Mouse (Mus musculus): ENCODE results near the gene Klhl5. TPM values are rescaled to one million over a fixed set of nuclear protein-coding genes. Genes with fewer than 3 reads are reported as not detected.

The Klhl5 gene
- total and polyA plus RNA-seq, 2 experiments from 2014 or later = 49.1 to 49.8 TPM

GRCm38 (mm10) chr5:65071689-65072118 lies 35.6 kb upstream of the Klhl5 start:
- H3K4me2 ChIP-seq (ENCODE audit: low read depth, low read length) = no peak overlapping the region
- DNase-seq (ENCODE audit: low spot score) (peak; percentile 15), ATAC-seq (peak; percentile 51; the same call in 1 of the 2 replicates)
- no peak overlapping the region for H3K4me3 ChIP-seq (ENCODE audit: low read length)
- no peaks in the 10 kb centered on the region for H3K27me3 ChIP-seq (ENCODE audit: insufficient read depth, low read length)
- H3K36me3 ChIP-seq (ENCODE audit: insufficient read depth, low read length) = no peaks in the 10 kb centered on the region
- TF ChIP-seq CTCF (IDR thresholded peaks at IDR 0.05; ENCODE audit: low read depth) = no peak
- H3K9me3 ChIP-seq (ENCODE audit: low read length) = no peaks in the 10 kb centered on the region
- H3K4me1 ChIP-seq (ENCODE audit: insufficient read depth, low read length) = no peaks in the 10 kb centered on the region
- no peak overlapping the region for H3K27ac ChIP-seq
- 15% methylated on average over 6 of the region's 6 CpGs for WGBS
- H3K9ac ChIP-seq (replicated peaks; ENCODE audit: low read length) = no peak overlapping the region

GRCm38 (mm10) chr5:65073247-65073646 lies 34.1 kb upstream of the Klhl5 start:
- H3K27ac ChIP-seq = no peak overlapping the region
- no peak for TF ChIP-seq CTCF (IDR thresholded peaks at IDR 0.05; ENCODE audit: low read depth)
- H3K9ac ChIP-seq (replicated peaks; ENCODE audit: low read length) = no peak overlapping the region
- H3K4me3 ChIP-seq (ENCODE audit: low read length) = no peak overlapping the region
- no peaks in the 10 kb centered on the region for H3K9me3 ChIP-seq (ENCODE audit: low read length)
- ATAC-seq (no peak), DNase-seq (ENCODE audit: low spot score) (no peak)
- 76% methylated on average over 4 of the region's 4 CpGs for WGBS
- no peak overlapping the region for H3K4me2 ChIP-seq (ENCODE audit: low read depth, low read length)
- no peaks in the 10 kb centered on the region for H3K36me3 ChIP-seq (ENCODE audit: insufficient read depth, low read length)
- no peaks in the 10 kb centered on the region for H3K4me1 ChIP-seq (ENCODE audit: insufficient read depth, low read length)
- H3K27me3 ChIP-seq (ENCODE audit: insufficient read depth, low read length) = no peaks in the 10 kb centered on the region

GRCm38 (mm10) chr5:65074693-65075092 lies 32.6 kb upstream of the Klhl5 start:
- H3K4me2 ChIP-seq (ENCODE audit: low read depth, low read length) = no peak overlapping the region
- no peaks in the 10 kb centered on the region for H3K9me3 ChIP-seq (ENCODE audit: low read length)
- H3K36me3 ChIP-seq (ENCODE audit: insufficient read depth, low read length) = no peaks in the 10 kb centered on the region
- H3K27ac ChIP-seq = no peak overlapping the region
- H3K4me1 ChIP-seq (ENCODE audit: insufficient read depth, low read length) = no peaks in the 10 kb centered on the region
- ATAC-seq = no peak
- H3K9ac ChIP-seq (replicated peaks; ENCODE audit: low read length) = no peak overlapping the region
- WGBS = 66% methylated on average over 7 of the region's 7 CpGs
- H3K4me3 ChIP-seq (ENCODE audit: low read length) = no peak overlapping the region
- H3K27me3 ChIP-seq (ENCODE audit: insufficient read depth, low read length) = no peaks in the 10 kb centered on the region
- DNase-seq (ENCODE audit: low spot score) = no peak
- TF ChIP-seq CTCF (IDR thresholded peaks at IDR 0.05; ENCODE audit: low read depth) = no peak

GRCm38 (mm10) chr5:65076087-65076486 lies 31.3 kb upstream of the Klhl5 start:
- Histone ChIP-seq H3K9ac (replicated peaks; ENCODE audit: low read length) (no peak overlapping the region), H3K9me3 (ENCODE audit: low read length) (no peaks in the 10 kb centered on the region), H3K36me3 (ENCODE audit: insufficient read depth, low read length) (no peaks in the 10 kb centered on the region), H3K4me1 (ENCODE audit: insufficient read depth, low read length) (no peaks in the 10 kb centered on the region), H3K27ac (no peak overlapping the region), H3K27me3 (ENCODE audit: insufficient read depth, low read length) (no peaks in the 10 kb centered on the region), H3K4me3 (ENCODE audit: low read length) (no peak overlapping the region), H3K4me2 (ENCODE audit: low read depth, low read length) (no peak overlapping the region)
- WGBS = 81% methylated on average over 2 of the region's 2 CpGs
- ATAC-seq (no peak), DNase-seq (ENCODE audit: low spot score) (no peak)
- TF ChIP-seq CTCF (IDR thresholded peaks at IDR 0.05; ENCODE audit: low read depth) = peak; percentile 5; the same call in 1 of the 2 replicates

- no peaks in the 10 kb centered on the region for H3K9me3 ChIP-seq (ENCODE audit: low read length)
- no peak overlapping the region for H3K9ac ChIP-seq (replicated peaks; ENCODE audit: low read length)
- no peak overlapping the region for H3K4me2 ChIP-seq (ENCODE audit: low read depth, low read length)
- 64% methylated on average over 3 of the region's 3 CpGs for WGBS
- no peak overlapping the region for H3K4me3 ChIP-seq (ENCODE audit: low read length)
- H3K27me3 ChIP-seq (ENCODE audit: insufficient read depth, low read length) = no peaks in the 10 kb centered on the region
- TF ChIP-seq CTCF (IDR thresholded peaks at IDR 0.05; ENCODE audit: low read depth) = no peak
- no peak for ATAC-seq
- no peak overlapping the region for H3K27ac ChIP-seq
- no peaks in the 10 kb centered on the region for H3K4me1 ChIP-seq (ENCODE audit: insufficient read depth, low read length)
- H3K36me3 ChIP-seq (ENCODE audit: insufficient read depth, low read length) = no peaks in the 10 kb centered on the region
- no peak for DNase-seq (ENCODE audit: low spot score)
Measured at GRCm38 (mm10) chr5:65076748-65077147, 30.6 kb upstream of the Klhl5 start.

GRCm38 (mm10) chr5:65078081-65078480 lies 29.3 kb upstream of the Klhl5 start:
- Histone ChIP-seq H3K4me2 (ENCODE audit: low read depth, low read length) (no peak overlapping the region), H3K4me1 (ENCODE audit: insufficient read depth, low read length) (no peaks in the 10 kb centered on the region), H3K27ac (no peak overlapping the region), H3K9ac (replicated peaks; ENCODE audit: low read length) (no peak overlapping the region), H3K36me3 (ENCODE audit: insufficient read depth, low read length) (no peaks in the 10 kb centered on the region), H3K4me3 (ENCODE audit: low read length) (no peak overlapping the region), H3K27me3 (ENCODE audit: insufficient read depth, low read length) (no peaks in the 10 kb centered on the region), H3K9me3 (ENCODE audit: low read length) (no peaks in the 10 kb centered on the region)
- ATAC-seq (no peak), DNase-seq (ENCODE audit: low spot score) (no peak)
- TF ChIP-seq CTCF (IDR thresholded peaks at IDR 0.05; ENCODE audit: low read depth) = no peak
- 91% methylated on average over 4 of the region's 4 CpGs for WGBS

GRCm38 (mm10) chr5:65079881-65080280 lies 27.5 kb upstream of the Klhl5 start:
- Histone ChIP-seq H3K27ac (no peak overlapping the region), H3K4me3 (ENCODE audit: low read length) (peak overlapping the region; percentile 18; the same call in 1 of the 2 replicates), H3K36me3 (ENCODE audit: insufficient read depth, low read length) (no peaks in the 10 kb centered on the region), H3K27me3 (ENCODE audit: insufficient read depth, low read length) (no peaks in the 10 kb centered on the region), H3K9me3 (ENCODE audit: low read length) (no peaks in the 10 kb centered on the region), H3K4me2 (ENCODE audit: low read depth, low read length) (peak overlapping the region; percentile 24; the same call in 1 of the 2 replicates), H3K9ac (replicated peaks; ENCODE audit: low read length) (no peak overlapping the region), H3K4me1 (ENCODE audit: insufficient read depth, low read length) (no peaks in the 10 kb centered on the region)
- WGBS = 59% methylated on average over 9 of the region's 9 CpGs
- no peak for ATAC-seq
- peak; percentile 35 for DNase-seq (ENCODE audit: low spot score)
- TF ChIP-seq CTCF (IDR thresholded peaks at IDR 0.05; ENCODE audit: low read depth) = no peak

Data from hindbrain, postnatal 0 days (tissue).